Mouse (Mus musculus): ENCODE data around the gene Flt3l. TPM values are rescaled to one million over a fixed set of nuclear protein-coding genes. Genes with fewer than 3 reads are reported as not detected.
A peak's percentile ranks its signal among the peaks of the same experiment; 100 is the strongest.

Gene Flt3l
- polyA plus RNA-seq, 1 experiment, result 1.6 TPM

DNA sequence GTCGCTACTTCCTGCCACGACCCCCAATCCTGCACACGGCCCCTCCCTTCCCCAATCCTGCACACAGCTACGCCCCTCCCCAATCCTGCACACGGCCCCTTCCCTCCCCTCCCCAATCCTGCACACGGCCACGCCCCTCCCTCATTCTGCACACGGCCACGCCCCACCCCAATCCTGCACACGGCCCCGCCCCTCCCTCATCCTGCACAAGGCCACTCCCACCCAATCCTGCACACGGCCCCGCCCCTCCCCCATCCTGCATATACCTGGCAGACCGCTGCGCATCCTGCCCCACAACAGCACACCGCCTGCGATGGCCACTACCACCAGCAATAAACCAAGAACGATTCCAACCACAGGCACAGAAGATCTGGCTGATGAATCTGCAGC is 42.7 kb downstream of the Flt3l start:
- Histone ChIP-seq H3K36me3 (ENCODE audit: control insufficient read depth, insufficient read depth) (no peaks in the 10 kb centered on the region), H3K79me2 (ENCODE audit: control insufficient read depth, insufficient read depth) (no peaks in the 10 kb centered on the region), H3ac (ENCODE audit: control insufficient read depth, insufficient read length, low read depth) (no peak overlapping the region), H3K4me3 (ENCODE audit: insufficient read depth, poor library complexity, severe bottlenecking) (no peak overlapping the region), H3K79me3 (ENCODE audit: low read depth) (no peaks in the 10 kb centered on the region), H3K27me3 (ENCODE audit: control insufficient read depth, insufficient read depth, insufficient read length) (no peaks in the 10 kb centered on the region)
- TF ChIP-seq CEBPB (IDR thresholded peaks at IDR 0.05; ENCODE audit: low read depth) (no peak), FOSL1 (IDR thresholded peaks at IDR 0.05; ENCODE audit: insufficient read depth, low read length, poor library complexity, severe bottlenecking) (no peak), MAX (IDR thresholded peaks at IDR 0.05) (no peak), MYOG (IDR thresholded peaks at IDR 0.05; ENCODE audit: control insufficient read depth, extremely low read depth, insufficient read length) (no peak), MYOD1 (IDR thresholded peaks at IDR 0.05; ENCODE audit: control insufficient read depth, insufficient read length, low read depth) (no peak), USF1 (IDR thresholded peaks at IDR 0.05; ENCODE audit: low read depth) (no peak), CTCF (IDR thresholded peaks at IDR 0.05; ENCODE audit: control insufficient read depth, insufficient read depth, insufficient read length) (no peak)

DNA sequence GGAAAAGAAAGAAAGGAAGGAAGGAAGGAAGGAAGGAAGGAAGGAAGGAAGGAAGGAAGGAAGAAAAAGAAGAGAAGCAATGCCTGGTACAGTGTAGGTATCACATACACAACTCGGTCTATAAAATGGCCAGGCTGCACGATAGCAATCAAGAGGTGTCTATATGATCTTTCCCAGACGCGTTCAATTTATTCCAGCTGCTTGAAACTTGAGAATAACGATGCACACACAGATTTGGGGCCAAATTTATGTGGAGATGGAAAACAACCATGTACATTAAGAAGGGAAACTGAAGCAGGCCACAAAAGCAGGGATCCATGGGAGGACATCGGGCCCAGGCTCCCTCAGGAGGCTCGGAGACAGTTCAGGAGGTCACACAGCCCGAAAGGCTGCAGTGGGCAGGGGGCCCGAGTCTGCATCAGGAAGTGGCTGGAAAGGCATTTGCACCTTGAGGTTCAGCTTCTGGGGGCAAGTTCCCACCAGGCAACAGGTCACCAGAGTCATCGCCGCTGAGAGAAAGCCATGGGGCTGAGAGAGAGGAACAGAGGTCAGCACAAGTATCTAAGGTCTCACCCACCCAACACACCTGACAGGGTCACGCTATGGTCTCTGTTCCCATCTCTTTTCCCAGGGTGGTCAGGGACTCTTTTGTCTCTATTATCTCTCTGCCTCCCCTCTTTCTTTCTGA is 43.3 kb downstream of the Flt3l start:
- no peak overlapping the region for H3K4me3 ChIP-seq (ENCODE audit: insufficient read depth, poor library complexity, severe bottlenecking)
- no peaks in the 10 kb centered on the region for H3K79me2 ChIP-seq (ENCODE audit: control insufficient read depth, insufficient read depth)
- no peaks in the 10 kb centered on the region for H3K36me3 ChIP-seq (ENCODE audit: control insufficient read depth, insufficient read depth)
- H3K79me3 ChIP-seq (ENCODE audit: low read depth), result no peaks in the 10 kb centered on the region
- TF ChIP-seq MYOD1 (IDR thresholded peaks at IDR 0.05; ENCODE audit: control insufficient read depth, insufficient read length, low read depth) (no peak), USF1 (IDR thresholded peaks at IDR 0.05; ENCODE audit: low read depth) (no peak), MYOG (IDR thresholded peaks at IDR 0.05; ENCODE audit: control insufficient read depth, extremely low read depth, insufficient read length) (no peak), MAX (IDR thresholded peaks at IDR 0.05) (no peak), CEBPB (IDR thresholded peaks at IDR 0.05; ENCODE audit: low read depth) (no peak), FOSL1 (IDR thresholded peaks at IDR 0.05; ENCODE audit: insufficient read depth, low read length, poor library complexity, severe bottlenecking) (no peak), CTCF (IDR thresholded peaks at IDR 0.05; ENCODE audit: control insufficient read depth, insufficient read depth, insufficient read length) (no peak)
- H3K27me3 ChIP-seq (ENCODE audit: control insufficient read depth, insufficient read depth, insufficient read length), result no peaks in the 10 kb centered on the region
- no peak overlapping the region for H3ac ChIP-seq (ENCODE audit: control insufficient read depth, insufficient read length, low read depth)

GRCm38 (mm10) chr7:45092048-45092447 is 44.2 kb downstream of the Flt3l start, which contains the start of gene Rcn3:
TSS of gene Rcn3 (minus strand) at chr7:45092221.
- no peaks in the 10 kb centered on the region for H3K36me3 ChIP-seq (ENCODE audit: control insufficient read depth, insufficient read depth)
- H3ac ChIP-seq (ENCODE audit: control insufficient read depth, insufficient read length, low read depth), result peak within 1 kb of the TSS; percentile 41
- no peaks in the 10 kb centered on the region for H3K27me3 ChIP-seq (ENCODE audit: control insufficient read depth, insufficient read depth, insufficient read length)
- no peaks in the 10 kb centered on the region for H3K79me3 ChIP-seq (ENCODE audit: low read depth)
- TF ChIP-seq MYOD1 (IDR thresholded peaks at IDR 0.05; ENCODE audit: control insufficient read depth, insufficient read length, low read depth), result no peak
- TF ChIP-seq CTCF (IDR thresholded peaks at IDR 0.05; ENCODE audit: control insufficient read depth, insufficient read depth, insufficient read length), result no peak
- no peak for TF ChIP-seq USF1 (IDR thresholded peaks at IDR 0.05; ENCODE audit: low read depth)
- TF ChIP-seq FOSL1 (IDR thresholded peaks at IDR 0.05; ENCODE audit: insufficient read depth, low read length, poor library complexity, severe bottlenecking), result no peak
- TF ChIP-seq CEBPB (IDR thresholded peaks at IDR 0.05; ENCODE audit: low read depth), result no peak
- TF ChIP-seq MAX (IDR thresholded peaks at IDR 0.05), result no peak
- no peak for TF ChIP-seq MYOG (IDR thresholded peaks at IDR 0.05; ENCODE audit: control insufficient read depth, extremely low read depth, insufficient read length)
- H3K4me3 ChIP-seq (ENCODE audit: insufficient read depth, poor library complexity, severe bottlenecking), result peak within 1 kb of the TSS; percentile 14
- no peaks in the 10 kb centered on the region for H3K79me2 ChIP-seq (ENCODE audit: control insufficient read depth, insufficient read depth)

DNA sequence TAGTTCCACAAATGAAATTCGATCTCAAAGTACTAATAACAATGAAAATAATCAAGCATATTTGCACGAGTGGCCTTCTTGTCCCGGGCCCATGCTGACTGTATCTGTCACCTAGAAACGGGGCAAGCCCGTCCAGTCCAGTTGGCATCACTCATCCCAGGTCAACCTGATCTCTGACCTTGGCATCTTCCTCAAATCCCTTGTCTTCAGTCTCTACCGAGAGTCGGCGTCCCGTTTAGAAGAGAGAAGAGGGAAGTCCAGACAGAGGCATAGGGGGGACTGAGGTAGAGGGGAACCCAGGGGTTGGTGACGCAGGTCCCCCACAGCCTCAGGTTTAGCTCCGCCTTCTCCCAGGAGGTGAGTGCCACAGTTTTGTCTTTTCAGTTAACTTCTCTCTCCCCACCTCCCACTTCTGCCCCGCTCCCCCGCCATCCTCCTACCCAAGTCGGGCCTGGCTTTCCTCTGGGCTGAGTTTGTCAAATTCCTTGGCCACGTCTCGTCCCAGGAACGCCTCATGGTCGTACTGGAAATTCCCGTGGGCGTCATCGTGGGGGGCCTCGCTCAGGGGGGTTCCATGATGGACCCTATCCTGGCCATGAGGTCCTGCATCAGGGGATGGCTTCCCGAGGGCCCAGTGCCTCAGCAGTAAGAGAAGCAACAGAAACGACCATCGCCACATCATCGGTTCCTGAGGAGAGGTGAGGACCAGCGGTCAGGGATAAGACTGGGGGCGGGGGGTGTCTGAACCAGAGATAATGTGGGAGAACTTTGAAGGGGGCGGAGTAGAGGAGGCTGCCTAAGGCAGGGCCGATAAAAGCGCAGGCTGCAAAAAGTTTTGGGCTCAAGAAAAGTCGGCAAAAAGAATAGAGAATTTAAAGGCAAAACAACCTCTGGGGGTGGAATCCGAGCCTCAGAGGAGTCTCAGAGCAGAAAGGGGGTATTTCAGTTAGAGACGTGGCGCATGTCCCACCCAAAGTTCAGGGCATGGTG is 44.9 kb downstream of the Flt3l start:
- H3K79me2 ChIP-seq (ENCODE audit: control insufficient read depth, insufficient read depth), result no peaks in the 10 kb centered on the region
- no peak for TF ChIP-seq MYOG (IDR thresholded peaks at IDR 0.05; ENCODE audit: control insufficient read depth, extremely low read depth, insufficient read length)
- no peak for TF ChIP-seq FOSL1 (IDR thresholded peaks at IDR 0.05; ENCODE audit: insufficient read depth, low read length, poor library complexity, severe bottlenecking)

DNA sequence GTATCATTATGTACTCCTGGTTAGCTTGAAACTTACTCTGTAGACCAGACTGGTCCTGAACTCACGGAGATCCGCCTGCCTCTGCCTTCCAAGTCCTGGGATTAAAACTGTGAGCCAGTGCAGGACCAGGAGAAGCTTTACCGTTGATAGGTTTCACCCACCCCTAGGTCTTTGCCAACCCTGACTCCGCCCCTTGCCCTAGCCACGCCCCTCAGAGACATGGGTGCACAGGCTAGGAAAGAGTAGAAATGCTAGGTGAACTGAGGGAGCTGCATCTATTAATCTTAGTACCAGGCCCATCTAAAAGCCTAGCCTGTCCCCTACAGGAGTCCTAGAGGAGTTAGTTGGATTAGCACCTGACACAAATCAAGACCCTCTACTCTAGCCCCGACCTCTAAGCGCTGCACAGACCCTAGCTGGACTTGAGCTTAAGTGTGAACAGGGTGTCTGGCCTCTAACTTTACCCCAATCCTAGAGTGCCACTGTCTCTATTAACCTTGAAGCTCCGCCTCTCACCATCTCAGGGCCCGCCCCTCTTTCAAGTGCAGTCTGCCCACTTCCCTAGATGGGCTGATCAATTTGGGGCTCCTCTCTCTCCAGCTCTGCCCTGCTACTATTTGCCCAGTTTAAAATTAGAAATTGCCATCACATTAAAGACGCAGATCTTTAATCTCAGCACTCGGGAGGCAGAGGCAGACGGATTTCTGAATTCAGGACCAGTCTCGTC is 45.8 kb downstream of the Flt3l start:
- H3K79me3 ChIP-seq (ENCODE audit: low read depth), result no peaks in the 10 kb centered on the region
- no peaks in the 10 kb centered on the region for H3K36me3 ChIP-seq (ENCODE audit: control insufficient read depth, insufficient read depth)

More for the DNA sequence above, 44.9 kb downstream of the Flt3l start:
- Histone ChIP-seq H3K36me3 (ENCODE audit: control insufficient read depth, insufficient read depth) (no peaks in the 10 kb centered on the region), H3K79me3 (ENCODE audit: low read depth) (no peaks in the 10 kb centered on the region), H3K27me3 (ENCODE audit: control insufficient read depth, insufficient read depth, insufficient read length) (no peaks in the 10 kb centered on the region), H3ac (ENCODE audit: control insufficient read depth, insufficient read length, low read depth) (peak overlapping the region; percentile 41), H3K4me3 (ENCODE audit: insufficient read depth, poor library complexity, severe bottlenecking) (peak overlapping the region; percentile 14)

More for the DNA sequence above, 45.8 kb downstream of the Flt3l start:
- Histone ChIP-seq H3ac (ENCODE audit: control insufficient read depth, insufficient read length, low read depth) (no peak overlapping the region), H3K4me3 (ENCODE audit: insufficient read depth, poor library complexity, severe bottlenecking) (no peak overlapping the region), H3K27me3 (ENCODE audit: control insufficient read depth, insufficient read depth, insufficient read length) (no peaks in the 10 kb centered on the region), H3K79me2 (ENCODE audit: control insufficient read depth, insufficient read depth) (no peaks in the 10 kb centered on the region)
- TF ChIP-seq MYOG (IDR thresholded peaks at IDR 0.05; ENCODE audit: control insufficient read depth, extremely low read depth, insufficient read length) (no peak), MAX (IDR thresholded peaks at IDR 0.05) (no peak), USF1 (IDR thresholded peaks at IDR 0.05; ENCODE audit: low read depth) (no peak), CEBPB (IDR thresholded peaks at IDR 0.05; ENCODE audit: low read depth) (no peak), MYOD1 (IDR thresholded peaks at IDR 0.05; ENCODE audit: control insufficient read depth, insufficient read length, low read depth) (no peak), FOSL1 (IDR thresholded peaks at IDR 0.05; ENCODE audit: insufficient read depth, low read length, poor library complexity, severe bottlenecking) (no peak), CTCF (IDR thresholded peaks at IDR 0.05; ENCODE audit: control insufficient read depth, insufficient read depth, insufficient read length) (no peak)
